Mouse (Mus musculus): ENCODE measurements around the gene 4833427G06Rik.

- no peak for TF ChIP-seq CTCF (IDR thresholded peaks at IDR 0.05)
- no peak for TF ChIP-seq EP300 (IDR thresholded peaks at IDR 0.05)
Observed at GRCm38 (mm10) chr9:51146496-51146895, 44.6 kb upstream of the 4833427G06Rik start.

All from lung, postnatal 0 days (tissue).